In the genomic region with DNA sequence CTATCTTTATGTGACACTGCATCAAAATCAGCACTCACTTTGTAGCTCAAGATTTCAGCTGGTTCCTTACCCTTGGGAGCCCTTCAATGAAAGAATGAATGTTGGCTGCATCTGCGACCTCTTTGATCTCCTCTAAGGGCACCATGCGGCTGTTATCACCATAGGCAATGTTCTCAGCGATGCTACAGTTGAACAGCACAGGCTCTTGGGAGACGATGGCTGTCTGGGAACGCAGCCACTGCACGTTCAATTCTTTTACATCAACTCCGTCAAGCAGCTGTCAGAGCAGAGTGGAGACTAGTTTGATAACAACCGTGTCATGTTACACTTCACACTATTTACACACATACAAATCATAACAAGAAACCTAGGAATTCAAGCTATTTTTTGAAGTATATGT, we compare ENCODE assay signal across 32 mouse cellular contexts. TPM values are rescaled to one million over a fixed set of nuclear protein-coding genes. Genes with fewer than 3 reads are reported as not detected.
"Had no signal": no experiment of that assay in that cellular context is flagged by ENCODE, and none has a peak within 500 bp of the region (broad histone marks: within the 10 kb centered on the region; RNA-seq: fewer than 3 reads in every experiment).

No protein-coding gene starts in this region.

- H3K36me3 ChIP-seq: heart, embryonic 13.5 days; hindbrain, embryonic 13.5 days; hindbrain, embryonic 15.5 days; kidney, embryonic 15.5 days; limb, embryonic 12.5 days; limb, embryonic 15.5 days; liver, embryonic 12.5 days had no signal

- H3K4me1 ChIP-seq: hindbrain, embryonic 13.5 days; hindbrain, embryonic 15.5 days; kidney, embryonic 15.5 days; limb, embryonic 12.5 days; limb, embryonic 15.5 days; liver, embryonic 12.5 days had no signal

- ATAC-seq: hindbrain, postnatal 0 days; intestine, embryonic 16.5 days; liver, embryonic 12.5 days had no signal

- H3K4me2 ChIP-seq: heart, embryonic 11.5 days; heart, embryonic 13.5 days; hindbrain, embryonic 13.5 days; hindbrain, embryonic 15.5 days; kidney, embryonic 15.5 days; limb, embryonic 12.5 days; limb, embryonic 15.5 days; liver, embryonic 12.5 days had no signal

- H3K9ac ChIP-seq: heart, embryonic 13.5 days; hindbrain, embryonic 13.5 days; hindbrain, embryonic 15.5 days; kidney, embryonic 15.5 days; limb, embryonic 12.5 days; limb, embryonic 15.5 days; liver, embryonic 12.5 days had no signal

- DNase-seq: gastrocnemius, postnatal 14 days; gastrocnemius, postnatal 36 days; heart, adult 11 months; heart, adult 2 months; heart, postnatal 14 days; kidney, adult 11 months; kidney, adult 2 months; kidney, adult 9 months; kidney, postnatal 14 days; kidney, postnatal 36 days; layer of hippocampus, adult 9-11 months; layer of hippocampus, postnatal 36 days; left cerebral cortex, postnatal 4 days had no signal

- H3K27me3 ChIP-seq: hindbrain, embryonic 13.5 days; hindbrain, embryonic 15.5 days; kidney, embryonic 15.5 days; limb, embryonic 12.5 days; limb, embryonic 15.5 days; liver, embryonic 12.5 days had no signal

- H3K27ac ChIP-seq: heart, adult 2 months; heart, embryonic 13.5 days; hindbrain, embryonic 13.5 days; hindbrain, embryonic 15.5 days; hindbrain, postnatal 0 days; kidney, embryonic 15.5 days; kidney, postnatal 0 days; limb, embryonic 12.5 days; limb, embryonic 15.5 days; liver, embryonic 12.5 days had no signal

- H3K4me3 ChIP-seq: heart, adult 2 months; heart, embryonic 13.5 days; hindbrain, embryonic 13.5 days; hindbrain, embryonic 15.5 days; kidney, embryonic 15.5 days; limb, embryonic 12.5 days; limb, embryonic 15.5 days; liver, embryonic 12.5 days had no signal

- H3K9me3 ChIP-seq: heart, embryonic 13.5 days; hindbrain, embryonic 13.5 days; hindbrain, embryonic 15.5 days; kidney, embryonic 15.5 days; limb, embryonic 12.5 days; limb, embryonic 15.5 days; liver, embryonic 12.5 days had no signal

RNA-seq across cellular contexts. Expression of gene Sp8, which starts 26.5 kb away (rescaled TPM):
- total RNA-seq: gastrocnemius, adult 18-20 months; gastrocnemius, adult 8-10 months; gastrocnemius, postnatal 14 days; gastrocnemius, postnatal 36 days; heart, adult 2 months; heart, postnatal 14 days; hematopoietic stem cell, adult 5-6 weeks; liver, adult 2 months had no signal
- polyA plus RNA-seq: gonadal fat pad, adult 2 months; heart, adult 2 months; heart, embryonic 13.5 days; heart, postnatal 0 days; intestine, embryonic 14.5 days; intestine, embryonic 16.5 days; kidney, adult 2 months; kidney, embryonic 15.5 days; kidney, postnatal 0 days; large intestine, adult 2 months; liver, adult 2 months had no signal
